Mouse (Mus musculus) erythroblast, embryonic 14.5 days (primary cell): Measurements from ENCODE around the gene 1700010I14Rik.

ENCODE experiments used
- GATA1 ChIP-seq: IDR thresholded peaks from 2 replicates; pipeline ENCODE4 v1.6.1; 2012; ENCODE audit warnings: low read length, inconsistent platforms, mixed read lengths
- TAL1 ChIP-seq: IDR thresholded peaks from 3 replicates; pipeline ENCODE4 v1.6.1; 2012; ENCODE audit warnings: low read length, inconsistent platforms, mixed read lengths

DNA sequence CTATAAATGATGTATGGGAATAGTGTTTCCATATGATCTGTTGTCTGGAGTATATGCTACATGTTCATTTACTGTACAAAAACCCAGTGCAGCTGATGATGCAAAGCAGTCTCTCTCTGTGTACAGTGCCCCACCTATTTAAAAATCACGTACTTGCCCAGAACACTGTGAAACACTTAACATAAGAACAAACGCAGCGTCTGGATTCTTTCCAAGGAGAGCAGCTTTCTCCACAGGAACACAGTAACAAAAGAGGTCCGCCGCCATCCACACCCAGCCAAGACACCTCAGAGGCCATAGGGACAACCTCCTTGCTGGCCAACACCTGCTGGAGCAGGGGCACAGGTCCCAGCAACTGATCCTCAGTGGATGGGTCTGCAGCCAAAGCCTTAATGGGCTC is 2.4 kb upstream of the 1700010I14Rik start:
- no peak for TF ChIP-seq TAL1
- TF ChIP-seq GATA1, result no peak
